Mouse (Mus musculus): ENCODE results near the gene S1pr4. TPM values are rescaled to one million over a fixed set of nuclear protein-coding genes. Genes with fewer than 3 reads are reported as not detected.

The S1pr4 gene
- polyA plus RNA-seq, 1 experiment from 2014 or later = 1.3 TPM

GRCm38 (mm10) chr10:81496969-81497368 is 3.0 kb downstream of the S1pr4 start:
- H3K4me2 ChIP-seq = peak overlapping the region; percentile 58
- H3K4me1 ChIP-seq (ENCODE audit: insufficient read depth) = peaks cover 11% of the 10 kb centered on the region; the same call in 1 of the 2 replicates
- peak overlapping the region; percentile 40; the same call in 1 of the 2 replicates for H3K9ac ChIP-seq
- H3K9me3 ChIP-seq (ENCODE audit: low read depth, low read length) = no peaks in the 10 kb centered on the region
- H3K27me3 ChIP-seq (ENCODE audit: insufficient read depth, low read length) = no peaks in the 10 kb centered on the region
- peak overlapping the region; percentile 77 for H3K4me3 ChIP-seq (ENCODE audit: low read depth, low read length)
- no peak overlapping the region for H3K27ac ChIP-seq (ENCODE audit: low read depth)
- DNase-seq = no peak
- TF ChIP-seq CTCF (IDR thresholded peaks at IDR 0.05; ENCODE audit: low read depth) = no peak
- 37% methylated on average over 4 of the region's 4 CpGs for WGBS
- ATAC-seq (ENCODE audit: insufficient read depth) = no peak
- peaks cover 16% of the 10 kb centered on the region for H3K36me3 ChIP-seq (ENCODE audit: insufficient read depth)

- WGBS = under 1% methylated on average over 42 of the region's 45 CpGs
- Histone ChIP-seq H3K4me3 (ENCODE audit: low read depth, low read length) (peak within 1 kb of the TSS; percentile 77), H3K4me2 (peak within 1 kb of the TSS; percentile 99), H3K4me1 (ENCODE audit: insufficient read depth) (peaks cover 11% of the 10 kb centered on the region; the same call in 1 of the 2 replicates), H3K36me3 (ENCODE audit: insufficient read depth) (peaks cover 22% of the 10 kb centered on the region), H3K9me3 (ENCODE audit: low read depth, low read length) (no peaks in the 10 kb centered on the region), H3K9ac (peak within 1 kb of the TSS; percentile 78), H3K27ac (ENCODE audit: low read depth) (peak within 1 kb of the TSS; percentile 30; the same call in 1 of the 2 replicates), H3K27me3 (ENCODE audit: insufficient read depth, low read length) (no peaks in the 10 kb centered on the region)
- peak; percentile 96 for ATAC-seq (ENCODE audit: insufficient read depth)
- peak; percentile 22; the same call in 1 of the 2 replicates for TF ChIP-seq CTCF (IDR thresholded peaks at IDR 0.05; ENCODE audit: low read depth)
- peak; percentile 100 for DNase-seq
Measured at GRCm38 (mm10) chr10:81496264-81496901, 3.5 kb downstream of the S1pr4 start, which contains the start of gene Ncln. Ncln (minus strand) TSS chr10:81496392.

- no peaks in the 10 kb centered on the region for H3K9me3 ChIP-seq (ENCODE audit: low read depth, low read length)
- H3K4me1 ChIP-seq (ENCODE audit: insufficient read depth) = peaks cover 11% of the 10 kb centered on the region; the same call in 1 of the 2 replicates
- H3K4me2 ChIP-seq = peak overlapping the region; percentile 99
- peak overlapping the region; percentile 22; the same call in 1 of the 2 replicates for H3K27ac ChIP-seq (ENCODE audit: low read depth)
- H3K27me3 ChIP-seq (ENCODE audit: insufficient read depth, low read length) = no peaks in the 10 kb centered on the region
- ATAC-seq (ENCODE audit: insufficient read depth) (peak; percentile 28), DNase-seq (no peak)
- TF ChIP-seq CTCF (IDR thresholded peaks at IDR 0.05; ENCODE audit: low read depth) = no peak
- 1% methylated on average over 41 of the region's 41 CpGs for WGBS
- peaks cover 28% of the 10 kb centered on the region for H3K36me3 ChIP-seq (ENCODE audit: insufficient read depth)
- H3K9ac ChIP-seq = peak overlapping the region; percentile 78
- peak overlapping the region; percentile 77 for H3K4me3 ChIP-seq (ENCODE audit: low read depth, low read length)
Measured at GRCm38 (mm10) chr10:81495616-81496263, 4.2 kb downstream of the S1pr4 start.

GRCm38 (mm10) chr10:81495151-81495550 is 4.8 kb downstream of the S1pr4 start:
- Histone ChIP-seq H3K4me2 (peak overlapping the region; percentile 99), H3K36me3 (ENCODE audit: insufficient read depth) (peaks cover 34% of the 10 kb centered on the region), H3K9me3 (ENCODE audit: low read depth, low read length) (no peaks in the 10 kb centered on the region), H3K4me1 (ENCODE audit: insufficient read depth) (peaks cover 11% of the 10 kb centered on the region; the same call in 1 of the 2 replicates), H3K9ac (peak overlapping the region; percentile 78), H3K27ac (ENCODE audit: low read depth) (no peak overlapping the region), H3K4me3 (ENCODE audit: low read depth, low read length) (peak overlapping the region; percentile 77), H3K27me3 (ENCODE audit: insufficient read depth, low read length) (no peaks in the 10 kb centered on the region)
- TF ChIP-seq CTCF (IDR thresholded peaks at IDR 0.05; ENCODE audit: low read depth) = no peak
- ATAC-seq (ENCODE audit: insufficient read depth) (no peak), DNase-seq (no peak)
- WGBS = 62% methylated on average over 6 of the region's 6 CpGs

- H3K27me3 ChIP-seq (ENCODE audit: insufficient read depth, low read length) = no peaks in the 10 kb centered on the region
- no peak overlapping the region for H3K27ac ChIP-seq (ENCODE audit: low read depth)
- 88% methylated on average over 11 of the region's 11 CpGs for whole genome bisulfite sequencing
- peak overlapping the region; percentile 77 for H3K4me3 ChIP-seq (ENCODE audit: low read depth, low read length)
- H3K9me3 ChIP-seq (ENCODE audit: low read depth, low read length) = no peaks in the 10 kb centered on the region
- no peak for TF ChIP-seq CTCF (IDR thresholded peaks at IDR 0.05; ENCODE audit: low read depth)
- no peak for ATAC-seq (ENCODE audit: insufficient read depth)
- H3K36me3 ChIP-seq (ENCODE audit: insufficient read depth) = peaks cover 40% of the 10 kb centered on the region
- no peak for DNase-seq
- peak overlapping the region; percentile 99 for H3K4me2 ChIP-seq
- peak overlapping the region; percentile 78 for H3K9ac ChIP-seq
- H3K4me1 ChIP-seq (ENCODE audit: insufficient read depth) = peaks cover 11% of the 10 kb centered on the region; the same call in 1 of the 2 replicates
Measured at GRCm38 (mm10) chr10:81494260-81495041, 5.5 kb downstream of the S1pr4 start.

GRCm38 (mm10) chr10:81493601-81494220 is 6.2 kb downstream of the S1pr4 start:
- no peaks in the 10 kb centered on the region for H3K27me3 ChIP-seq (ENCODE audit: insufficient read depth, low read length)
- H3K4me2 ChIP-seq = no peak overlapping the region
- ATAC-seq (ENCODE audit: insufficient read depth) (no peak), DNase-seq (no peak)
- no peak overlapping the region for H3K4me3 ChIP-seq (ENCODE audit: low read depth, low read length)
- peaks cover 47% of the 10 kb centered on the region for H3K36me3 ChIP-seq (ENCODE audit: insufficient read depth)
- peaks cover 11% of the 10 kb centered on the region; the same call in 1 of the 2 replicates for H3K4me1 ChIP-seq (ENCODE audit: insufficient read depth)
- 82% methylated on average over 8 of the region's 8 CpGs for WGBS
- no peak overlapping the region for H3K9ac ChIP-seq
- no peaks in the 10 kb centered on the region for H3K9me3 ChIP-seq (ENCODE audit: low read depth, low read length)
- H3K27ac ChIP-seq (ENCODE audit: low read depth) = no peak overlapping the region
- TF ChIP-seq CTCF (IDR thresholded peaks at IDR 0.05; ENCODE audit: low read depth) = peak; percentile 25

Measured in lung, embryonic 14.5 days (tissue).